8 mouse cellular contexts compared by ENCODE assay signal in the genomic region with DNA sequence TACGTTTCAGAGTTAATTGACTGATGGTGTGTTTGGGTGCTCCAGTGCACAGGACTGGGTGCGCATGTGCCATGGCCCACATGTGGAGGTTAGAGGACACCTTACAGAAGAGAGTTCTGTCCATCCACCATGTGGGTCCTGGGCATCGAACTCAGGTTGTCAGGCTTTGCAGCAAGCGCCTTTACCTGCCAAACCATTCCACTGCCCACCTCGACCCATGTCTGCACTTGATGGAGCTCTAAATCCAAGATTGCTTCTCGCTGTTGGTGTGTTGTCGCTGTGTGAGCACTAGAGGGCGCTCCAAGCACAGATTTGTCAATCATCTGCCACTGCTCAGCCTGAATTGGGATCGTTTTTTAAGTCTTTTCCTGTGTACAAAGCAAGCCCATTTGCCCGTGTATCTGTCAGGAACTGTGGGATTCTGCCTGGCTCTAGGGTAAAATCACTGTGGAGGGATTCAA. TPM values are rescaled to one million over a fixed set of nuclear protein-coding genes. Genes with fewer than 3 reads are reported as not detected.
DNase-seq lines count a peak whose midpoint lies in the region; ATAC-seq and TF ChIP-seq lines count a peak whose summit lies in the region.

No protein-coding gene starts in this region.

- peak; percentile 55 for ATAC-seq in cerebellum, adult (ENCODE audit: insufficient number of reproducible peaks, low FRiP score, low TSS enrichment)
- ATAC-seq in forebrain, postnatal 0 days = peak; percentile 77
- peak; percentile 72 for ATAC-seq in hindbrain, embryonic 13.5 days (ENCODE audit: low FRiP score)

- H3K27me3 ChIP-seq in forebrain, postnatal 0 days (ENCODE audit: insufficient read depth, low read length) = no peaks in the 10 kb centered on the region
- H3K27me3 ChIP-seq in hindbrain, embryonic 13.5 days = peaks cover 5% of the 10 kb centered on the region; the same call in 1 of the 2 replicates

- peak; percentile 40 for DNase-seq in MEL-GATA-1-ER (ENCODE audit: extremely low read depth, low read depth)
- DNase-seq in forebrain, postnatal 0 days = peak; percentile 91
- DNase-seq in layer of hippocampus, postnatal 10 days (ENCODE audit: low spot score in 2 of 2) = peak; percentile 87 to 89
- DNase-seq in lung, postnatal 36 days = peak; percentile 78
- peak; percentile 65 for DNase-seq in retina, postnatal 7 days (ENCODE audit: low read depth, low spot score)
- DNase-seq in urinary bladder, adult 18-20 months (ENCODE audit: low spot score in 2 of 2) = peak; percentile 35 to 36

- H3K4me3 ChIP-seq in forebrain, postnatal 0 days (ENCODE audit: low read depth, low read length) = no peak overlapping the region
- H3K4me3 ChIP-seq in hindbrain, embryonic 13.5 days = no peak overlapping the region

- H3K4me2 ChIP-seq in forebrain, postnatal 0 days (ENCODE audit: low read depth) = no peak overlapping the region
- H3K4me2 ChIP-seq in hindbrain, embryonic 13.5 days = no peak overlapping the region

- H3K36me3 ChIP-seq in forebrain, postnatal 0 days (ENCODE audit: insufficient read depth) = no peaks in the 10 kb centered on the region
- no peaks in the 10 kb centered on the region for H3K36me3 ChIP-seq in hindbrain, embryonic 13.5 days

- no peak overlapping the region for H3K27ac ChIP-seq in forebrain, postnatal 0 days (ENCODE audit: low read depth, low read length)
- H3K27ac ChIP-seq in hindbrain, embryonic 13.5 days = no peak overlapping the region

- WGBS in forebrain, postnatal 0 days = 22% methylated on average over 10 of the region's 10 CpGs
- WGBS in hindbrain, embryonic 13.5 days = 26% methylated on average over 10 of the region's 10 CpGs

- TF ChIP-seq CTCF in forebrain, postnatal 0 days (IDR thresholded peaks at IDR 0.05; ENCODE audit: low read depth) = peak; percentile 98

- H3K4me1 ChIP-seq in forebrain, postnatal 0 days (ENCODE audit: insufficient read depth) = no peaks in the 10 kb centered on the region
- H3K4me1 ChIP-seq in hindbrain, embryonic 13.5 days (replicated peaks) = 0 out of 2 replicates have a peak, but pooled peaks cover 3% of the 10 kb centered on the region

- no peaks in the 10 kb centered on the region for H3K9me3 ChIP-seq in forebrain, postnatal 0 days (ENCODE audit: low read length)
- H3K9me3 ChIP-seq in hindbrain, embryonic 13.5 days = no peaks in the 10 kb centered on the region

- no peak overlapping the region for H3K9ac ChIP-seq in forebrain, postnatal 0 days
- H3K9ac ChIP-seq in hindbrain, embryonic 13.5 days = no peak overlapping the region

RNA-seq across cellular contexts. Expression of a gene that starts 14.1 kb away (rescaled TPM):
- total RNA-seq in forebrain, postnatal 0 days (2014; rRNA removed) = not detected in 2 replicates
- polyA plus RNA-seq in forebrain, postnatal 0 days (2015; fragmentation: Nextera tagmentation; extraction: Ambion mirVana) = not detected in 2 replicates
- not detected in 2 replicates for polyA plus RNA-seq in hindbrain, embryonic 13.5 days (2015; fragmentation: Nextera tagmentation; extraction: Ambion mirVana)
- not detected for total RNA-seq in layer of hippocampus, postnatal 10 days (2021)

Comparison
In these comparisons a context has a peak if more than half of its experiments do, and no peak if none do; other contexts are left out.
1. DNase-seq: peak in every context shown above with its lines; median percentile 91 in forebrain, postnatal 0 days; 88 in layer of hippocampus, postnatal 10 days; 78 in lung, postnatal 36 days; 65 in retina, postnatal 7 days; 40 in MEL-GATA-1-ER; 36 in urinary bladder, adult 18-20 months.